In the genomic region with DNA sequence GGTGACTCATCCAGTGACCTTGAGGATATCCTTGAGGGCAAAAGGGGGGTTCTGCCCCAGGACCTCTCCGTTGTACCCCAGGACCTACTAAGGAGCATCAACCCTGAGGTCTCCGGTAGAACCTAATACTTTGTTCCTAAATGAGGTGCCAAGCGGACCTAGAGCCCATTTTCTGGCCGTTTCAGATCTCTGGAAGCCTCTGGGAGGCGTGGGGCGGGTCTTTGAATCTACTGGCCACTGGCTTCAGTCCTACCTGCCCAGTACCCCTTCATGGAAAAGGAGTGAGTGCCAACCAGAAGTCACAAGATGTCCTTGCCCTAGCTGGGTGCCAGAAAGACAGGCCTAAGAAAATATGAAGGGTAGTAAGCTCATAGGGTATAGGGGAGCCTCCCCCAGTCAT, we compare ENCODE assay signal across 11 mouse cellular contexts. TPM values are rescaled to one million over a fixed set of nuclear protein-coding genes. Genes with fewer than 3 reads are reported as not detected.
DNase-seq lines count a peak whose midpoint lies in the region; ATAC-seq lines count a peak whose summit lies in the region.
"Had no signal": no experiment of that assay in that cellular context is flagged by ENCODE, and none has a peak within 500 bp of the region (broad histone marks: within the 10 kb centered on the region; RNA-seq: fewer than 3 reads in every experiment).

No protein-coding gene starts in this region.

- no peak overlapping the region for H3K9ac ChIP-seq in forebrain, embryonic 16.5 days (replicated peaks; ENCODE audit: low read depth, low read length)
- no peak overlapping the region for H3K9ac ChIP-seq in liver, embryonic 16.5 days (ENCODE audit: low read depth, low read length)

- peak overlapping the region; percentile 88 for H3K4me2 ChIP-seq in forebrain, embryonic 16.5 days (ENCODE audit: low read length)
- H3K4me2 ChIP-seq in liver, embryonic 16.5 days (ENCODE audit: low read depth, low read length): peak overlapping the region; percentile 60; the same call in 1 of the 2 replicates

- ATAC-seq in forebrain, embryonic 16.5 days: no peak
- ATAC-seq in liver, embryonic 16.5 days (ENCODE audit: low read depth): no peak

- 41% methylated on average over 6 of the region's 6 CpGs for WGBS in heart, embryonic 10.5 days
- 48% methylated on average over 6 of the region's 6 CpGs for WGBS in forebrain, embryonic 16.5 days
- 47% methylated on average over 6 of the region's 6 CpGs for WGBS in liver, embryonic 16.5 days (ENCODE audit: insufficient replicate concordance)

- H3K4me3 ChIP-seq in heart, embryonic 10.5 days: peak overlapping the region; percentile 74
- peak overlapping the region; percentile 69; the same call in 1 of the 2 replicates for H3K4me3 ChIP-seq in forebrain, embryonic 16.5 days (replicated peaks; ENCODE audit: low read length)
- peak overlapping the region; percentile 61 for H3K4me3 ChIP-seq in liver, embryonic 16.5 days (ENCODE audit: low read depth, low read length)

- DNase-seq in heart, embryonic 10.5 days (ENCODE audit: low spot score): peak; percentile 73
- no peak for DNase-seq in heart, adult 8-10 months (ENCODE audit: low spot score)
- DNase-seq in A20 (ENCODE audit: low read depth, low spot score): peak; percentile 4
- no peak for DNase-seq in cerebellum, adult 8-10 months
- no peak for DNase-seq in left cerebral cortex, adult 8-10 months (ENCODE audit: low spot score in 2 of 2)
- DNase-seq in spleen, postnatal 10 days (ENCODE audit: low spot score in 2 of 2): no peak
- DNase-seq: thymus, postnatal 4 days had no signal

- H3K9me3 ChIP-seq in heart, embryonic 10.5 days: no peaks in the 10 kb centered on the region
- no peaks in the 10 kb centered on the region for H3K9me3 ChIP-seq in forebrain, embryonic 16.5 days (ENCODE audit: control insufficient read depth, low read length)
- H3K9me3 ChIP-seq in liver, embryonic 16.5 days (replicated peaks; ENCODE audit: control insufficient read depth, low read length): no peaks in the 10 kb centered on the region

- H3K4me1 ChIP-seq in heart, embryonic 10.5 days: peaks cover 38% of the 10 kb centered on the region
- peaks cover 14% of the 10 kb centered on the region for H3K4me1 ChIP-seq in forebrain, embryonic 16.5 days (replicated peaks; ENCODE audit: control insufficient read depth, insufficient read depth, low read length)
- H3K4me1 ChIP-seq in liver, embryonic 16.5 days (ENCODE audit: control insufficient read depth, low read depth, low read length): no peaks in the 10 kb centered on the region; the same call in 1 of the 2 replicates

- H3K36me3 ChIP-seq in heart, embryonic 10.5 days: peaks cover 22% of the 10 kb centered on the region
- H3K36me3 ChIP-seq in forebrain, embryonic 16.5 days (ENCODE audit: control insufficient read depth, insufficient read depth): no peaks in the 10 kb centered on the region
- H3K36me3 ChIP-seq in liver, embryonic 16.5 days (ENCODE audit: control insufficient read depth, insufficient read depth): no peaks in the 10 kb centered on the region

- no peaks in the 10 kb centered on the region for H3K27me3 ChIP-seq in heart, embryonic 10.5 days (ENCODE audit: insufficient read depth, poor library complexity, severe bottlenecking)
- no peaks in the 10 kb centered on the region for H3K27me3 ChIP-seq in forebrain, embryonic 16.5 days (replicated peaks; ENCODE audit: control insufficient read depth, insufficient read depth, low read length)
- peaks cover 11% of the 10 kb centered on the region; the same call in 1 of the 2 replicates for H3K27me3 ChIP-seq in liver, embryonic 16.5 days (ENCODE audit: control insufficient read depth, insufficient read depth, low read depth, low read length)

- H3K27ac ChIP-seq in heart, embryonic 10.5 days: peak overlapping the region; percentile 95
- H3K27ac ChIP-seq in forebrain, embryonic 16.5 days (ENCODE audit: low read length): no peak overlapping the region
- H3K27ac ChIP-seq in liver, embryonic 16.5 days (ENCODE audit: low read length): peak overlapping the region; percentile 15; the same call in 1 of the 2 replicates

RNA-seq across cellular contexts. Expression of gene Cmtm3, which starts 2.5 kb away (rescaled TPM):
- 86.9 and 103 TPM in 2 replicates for polyA plus RNA-seq in heart, embryonic 10.5 days (2016; fragmentation: Nextera tagmentation; extraction: Ambion mirVana)
- 10 to 100 TPM; 10.1 to 18.8 (median 14.9) TPM for total RNA-seq in heart, adult 8-10 months (2022)
- polyA plus RNA-seq in forebrain, embryonic 16.5 days (2015; fragmentation: Nextera tagmentation; extraction: Ambion mirVana): 34.0 and 39.6 TPM in 2 replicates
- polyA plus RNA-seq in liver, embryonic 16.5 days (2015; fragmentation: Nextera tagmentation; extraction: Ambion mirVana): 17.6 and 18.9 TPM in 2 replicates
- total RNA-seq in left cerebral cortex, adult 8-10 months (2022): 10 to 100 TPM; 10.1 to 18.4 (median 12.6) TPM

RNA-seq across cellular contexts. Expression of gene Cmtm2b, which starts 19.6 kb away (rescaled TPM):
- not detected in 2 replicates for polyA plus RNA-seq in heart, embryonic 10.5 days (2016; fragmentation: Nextera tagmentation; extraction: Ambion mirVana)
- total RNA-seq in heart, adult 8-10 months (2022): not detected
- not detected in 2 replicates for polyA plus RNA-seq in forebrain, embryonic 16.5 days (2015; fragmentation: Nextera tagmentation; extraction: Ambion mirVana)
- polyA plus RNA-seq in liver, embryonic 16.5 days (2015; fragmentation: Nextera tagmentation; extraction: Ambion mirVana): not detected in 2 replicates
- total RNA-seq in left cerebral cortex, adult 8-10 months (2022): not detected
- total RNA-seq: adrenal gland, postnatal 10 days; gastrocnemius, adult 18-20 months had no signal

RNA-seq across cellular contexts. Expression of gene Gm11020, which starts 20.3 kb away (rescaled TPM):
- not detected in 2 replicates for polyA plus RNA-seq in heart, embryonic 10.5 days (2016; fragmentation: Nextera tagmentation; extraction: Ambion mirVana)
- not detected for total RNA-seq in heart, adult 8-10 months (2022)
- polyA plus RNA-seq in forebrain, embryonic 16.5 days (2015; fragmentation: Nextera tagmentation; extraction: Ambion mirVana): not detected in 2 replicates
- polyA plus RNA-seq in liver, embryonic 16.5 days (2015; fragmentation: Nextera tagmentation; extraction: Ambion mirVana): not detected in 2 replicates
- not detected for total RNA-seq in left cerebral cortex, adult 8-10 months (2022)
- total RNA-seq: adrenal gland, postnatal 10 days; gastrocnemius, adult 18-20 months had no signal

RNA-seq across cellular contexts. Expression of gene Cmtm1, which starts 31.7 kb away (rescaled TPM):
- polyA plus RNA-seq in heart, embryonic 10.5 days (2016; fragmentation: Nextera tagmentation; extraction: Ambion mirVana): not detected in 2 replicates
- under 1 TPM in 1 of 4 experiments, not detected in 3; 0.28 TPM for total RNA-seq in heart, adult 8-10 months (2022)
- polyA plus RNA-seq in forebrain, embryonic 16.5 days (2015; fragmentation: Nextera tagmentation; extraction: Ambion mirVana): not detected in 2 replicates
- not detected in 2 replicates for polyA plus RNA-seq in liver, embryonic 16.5 days (2015; fragmentation: Nextera tagmentation; extraction: Ambion mirVana)
- not detected for total RNA-seq in left cerebral cortex, adult 8-10 months (2022)
- total RNA-seq: gastrocnemius, adult 18-20 months had no signal

RNA-seq across cellular contexts. Expression of gene Gm45711, which starts 31.8 kb away (rescaled TPM):
- polyA plus RNA-seq in heart, embryonic 10.5 days (2016; fragmentation: Nextera tagmentation; extraction: Ambion mirVana): not detected in 2 replicates
- not detected for total RNA-seq in heart, adult 8-10 months (2022)
- not detected in 2 replicates for polyA plus RNA-seq in forebrain, embryonic 16.5 days (2015; fragmentation: Nextera tagmentation; extraction: Ambion mirVana)
- polyA plus RNA-seq in liver, embryonic 16.5 days (2015; fragmentation: Nextera tagmentation; extraction: Ambion mirVana): not detected in 2 replicates
- not detected for total RNA-seq in left cerebral cortex, adult 8-10 months (2022)
- total RNA-seq: adrenal gland, postnatal 10 days; gastrocnemius, adult 18-20 months had no signal

Comparison
In these comparisons a context has a peak if more than half of its experiments do, and no peak if none do; other contexts are left out.
1. DNase-seq: peak in heart, embryonic 10.5 days (single experiment) and A20 (single experiment); none in heart, adult 8-10 months (single experiment), cerebellum, adult 8-10 months (single experiment), left cerebral cortex, adult 8-10 months (0 of 2) and spleen, postnatal 10 days (0 of 2).
2. Peak in every context shown above with its lines, with median percentiles within 50 percentile points of each other: H3K4me3 ChIP-seq.